Mouse (Mus musculus): Measurements from ENCODE around the gene Nr1h3. TPM values are rescaled to one million over a fixed set of nuclear protein-coding genes. Genes with fewer than 3 reads are reported as not detected.

The Nr1h3 gene
- total RNA-seq, 1 experiment from 2014 or later = not detected

- ATAC-seq (replicated peaks in 1 of 2; ENCODE audit: insufficient read depth in 1 of 2, low FRiP score in 2 of 2, low TSS enrichment in 1 of 2, low read depth in 1 of 2, poor library complexity in 2 of 2, severe bottlenecking in 2 of 2) = no peak
Observed at GRCm38 (mm10) chr2:91157002-91157752, 45.5 kb downstream of the Nr1h3 start.

- ATAC-seq (replicated peaks in 1 of 2; ENCODE audit: insufficient read depth in 1 of 2, low FRiP score in 2 of 2, low TSS enrichment in 1 of 2, low read depth in 1 of 2, poor library complexity in 2 of 2, severe bottlenecking in 2 of 2) = no peak
Observed at GRCm38 (mm10) chr2:91154091-91154490, 48.5 kb downstream of the Nr1h3 start.

- no peak for ATAC-seq (replicated peaks in 1 of 2; ENCODE audit: insufficient read depth in 1 of 2, low FRiP score in 2 of 2, low TSS enrichment in 1 of 2, low read depth in 1 of 2, poor library complexity in 2 of 2, severe bottlenecking in 2 of 2)
Observed at GRCm38 (mm10) chr2:91152885-91153377, 49.7 kb downstream of the Nr1h3 start.

GRCm38 (mm10) chr2:91151331-91151730, 51.3 kb downstream of the Nr1h3 start:
- ATAC-seq (replicated peaks in 1 of 2; ENCODE audit: insufficient read depth in 1 of 2, low FRiP score in 2 of 2, low TSS enrichment in 1 of 2, low read depth in 1 of 2, poor library complexity in 2 of 2, severe bottlenecking in 2 of 2) = no peak

- ATAC-seq (replicated peaks in 1 of 2; ENCODE audit: insufficient read depth in 1 of 2, low FRiP score in 2 of 2, low TSS enrichment in 1 of 2, low read depth in 1 of 2, poor library complexity in 2 of 2, severe bottlenecking in 2 of 2) = no peak
Observed at GRCm38 (mm10) chr2:91148101-91148500, 54.5 kb downstream of the Nr1h3 start.

- ATAC-seq (replicated peaks in 1 of 2; ENCODE audit: insufficient read depth in 1 of 2, low FRiP score in 2 of 2, low TSS enrichment in 1 of 2, low read depth in 1 of 2, poor library complexity in 2 of 2, severe bottlenecking in 2 of 2) = no peak
Observed at GRCm38 (mm10) chr2:91143401-91143800, 59.2 kb downstream of the Nr1h3 start.

GRCm38 (mm10) chr2:91142920-91143319, 59.7 kb downstream of the Nr1h3 start:
- no peak for ATAC-seq (replicated peaks in 1 of 2; ENCODE audit: insufficient read depth in 1 of 2, low FRiP score in 2 of 2, low TSS enrichment in 1 of 2, low read depth in 1 of 2, poor library complexity in 2 of 2, severe bottlenecking in 2 of 2)

- ATAC-seq (replicated peaks in 1 of 2; ENCODE audit: insufficient read depth in 1 of 2, low FRiP score in 2 of 2, low TSS enrichment in 1 of 2, low read depth in 1 of 2, poor library complexity in 2 of 2, severe bottlenecking in 2 of 2) = no peak
Observed at GRCm38 (mm10) chr2:91139764-91140163, 62.9 kb downstream of the Nr1h3 start.

- ATAC-seq (replicated peaks in 1 of 2; ENCODE audit: insufficient read depth in 1 of 2, low FRiP score in 2 of 2, low TSS enrichment in 1 of 2, low read depth in 1 of 2, poor library complexity in 2 of 2, severe bottlenecking in 2 of 2) = no peak
Observed at GRCm38 (mm10) chr2:91139311-91139710, 63.3 kb downstream of the Nr1h3 start.

GRCm38 (mm10) chr2:91137481-91137880, 65.2 kb downstream of the Nr1h3 start:
- no peak for ATAC-seq (replicated peaks in 1 of 2; ENCODE audit: insufficient read depth in 1 of 2, low FRiP score in 2 of 2, low TSS enrichment in 1 of 2, low read depth in 1 of 2, poor library complexity in 2 of 2, severe bottlenecking in 2 of 2)

- ATAC-seq (replicated peaks in 1 of 2; ENCODE audit: insufficient read depth in 1 of 2, low FRiP score in 2 of 2, low TSS enrichment in 1 of 2, low read depth in 1 of 2, poor library complexity in 2 of 2, severe bottlenecking in 2 of 2) = peak; percentile 47 to 57
Observed at GRCm38 (mm10) chr2:91136513-91137412, 65.9 kb downstream of the Nr1h3 start.

Other genes starting within 250 kb of the Nr1h3 start
- 0.88 and 2.6 TPM in 2 replicates for gene Rapsn, start 167.2 kb downstream of the Nr1h3 start, total RNA-seq (2017)
- 238 and 247 TPM in 2 replicates for gene Psmc3, start 148.8 kb downstream of the Nr1h3 start, total RNA-seq (2017)
- 12.1 and 16.8 TPM in 2 replicates for gene Slc39a13, start 132.4 kb downstream of the Nr1h3 start, total RNA-seq (2017)
- 58.4 and 63.2 TPM in 2 replicates for gene Spi1, start 120.4 kb downstream of the Nr1h3 start, total RNA-seq (2017)
- 0.69 TPM in 1 of 2 replicates, not detected in the other for gene Mybpc3, start 84.7 kb downstream of the Nr1h3 start, total RNA-seq (2017)
- 41.4 and 56.5 TPM in 2 replicates for gene Madd, start 19.0 kb downstream of the Nr1h3 start, total RNA-seq (2017)
- gene Acp2, start 51 bp upstream of the Nr1h3 start, total RNA-seq (2017) = 7.9 and 11.4 TPM in 2 replicates
- 30.8 and 33.9 TPM in 2 replicates for gene Ddb2, start 34.1 kb upstream of the Nr1h3 start, total RNA-seq (2017)
- 0.35 and 3.0 TPM in 2 replicates for gene Pacsin3, start 53.1 kb upstream of the Nr1h3 start, total RNA-seq (2017)
- gene Arfgap2, start 62.1 kb upstream of the Nr1h3 start, total RNA-seq (2017) = 32.4 and 47.7 TPM in 2 replicates
- 11.0 and 19.3 TPM in 2 replicates for gene 1110051M20Rik, start 241.9 kb upstream of the Nr1h3 start, total RNA-seq (2017)